Mouse (Mus musculus): ENCODE measurements around the gene Pnpla1.

- TF ChIP-seq POLR2A (IDR thresholded peaks at IDR 0.05; ENCODE audit: insufficient read depth, low read length): no peak
- no peak for TF ChIP-seq EP300 (IDR thresholded peaks at IDR 0.05; ENCODE audit: insufficient read depth, low read depth, low read length)
- no peak for TF ChIP-seq CTCF (IDR thresholded peaks at IDR 0.05; ENCODE audit: low read depth, low read length)
Measured at GRCm38 (mm10) chr17:28871831-28872230, 13.6 kb downstream of the Pnpla1 start.

Measured in ES-Bruce4 (cell line).